Mouse (Mus musculus) hindbrain, postnatal 0 days (tissue): ENCODE measurements at regions not wholly inside any gene's neighbourhood (a gene's known extent, or its start where the extent isn't known, plus 50 kb on each side); places are given as distances from the start of the nearest gene placed in this dataset.

Experiments used
- ATAC-seq: fragments of 200-750 bp; cut with Nextera tagmentation; 2 replicates; pipeline ENCODE4 v1.8.0; 2017; ENCODE audit warnings: mild to moderate bottlenecking, moderate TSS enrichment, moderate library complexity
- DNase-seq: peaks from one replicate; pipeline ENCODE4 v3.0.0-alpha.2; 2015; ENCODE audit warnings: low spot score
- H3K27ac ChIP-seq: fragments of 300-500 bp; sonication (generic); 2 replicates; pipeline ENCODE4 v1.5.1; 2014; ENCODE audit warnings: mild to moderate bottlenecking
- H3K27me3 ChIP-seq: fragments of 300-500 bp; sonication (generic); 2 replicates; pipeline ENCODE4 v1.6.1; 2014; ENCODE audit warnings: low read length, mixed read lengths; ENCODE audit not compliant: insufficient read depth
- H3K36me3 ChIP-seq: fragments of 300-500 bp; sonication (generic); 2 replicates; pipeline ENCODE4 v1.6.1; 2014; ENCODE audit warnings: low read length, mixed read lengths; ENCODE audit not compliant: insufficient read depth
- H3K4me1 ChIP-seq: fragments of 300-500 bp; sonication (generic); 2 replicates; pipeline ENCODE4 v1.6.1; 2014; ENCODE audit warnings: antibody characterized with exemption, low read length, mixed read lengths; ENCODE audit not compliant: insufficient read depth
- H3K4me2 ChIP-seq: fragments of 300-500 bp; sonication (generic); 2 replicates; pipeline ENCODE4 v1.6.1; 2014; ENCODE audit warnings: low read depth, mild to moderate bottlenecking, low read length, moderate library complexity, mixed read lengths
- H3K4me3 ChIP-seq: fragments of 300-500 bp; sonication (generic); 2 replicates; pipeline ENCODE4 v1.5.1; 2014; ENCODE audit warnings: low read length
- H3K9ac ChIP-seq: fragments of 300-500 bp; sonication (generic); replicated peaks from 2 replicates; pipeline ENCODE4 v1.6.1; 2014; ENCODE audit warnings: mild to moderate bottlenecking, low read length, moderate library complexity, mixed read lengths
- H3K9me3 ChIP-seq: fragments of 300-500 bp; sonication (generic); 2 replicates; pipeline ENCODE4 v1.6.1; 2016; ENCODE audit warnings: low read length, mixed read lengths
- CTCF ChIP-seq: IDR thresholded peaks from 2 replicates; pipeline ENCODE4 v1.5.1; 2016; ENCODE audit warnings: antibody characterized with exemption, control low read depth, low read depth
- WGBS: fragments of 180-500 bp; shearing (Covaris S2); extraction: QIAGEN DNeasy Blood & Tissue Kit; methylation state at CpG from one replicate; pipeline ENCODE4 v1.1.7; 2014; 5-methylcytosine and 5-hydroxymethylcytosine counted together

- ATAC-seq (no peak), DNase-seq (no peak)
- H3K36me3 ChIP-seq: no peaks in the 10 kb centered on the region
- no peaks in the 10 kb centered on the region for H3K27me3 ChIP-seq
- TF ChIP-seq CTCF: no peak
- H3K9me3 ChIP-seq: no peaks in the 10 kb centered on the region
- H3K27ac ChIP-seq: no peak overlapping the region
- WGBS: 92% methylated on average over 10 of the region's 10 CpGs
- no peaks in the 10 kb centered on the region for H3K4me1 ChIP-seq
- H3K9ac ChIP-seq: no peak overlapping the region
- H3K4me2 ChIP-seq: no peak overlapping the region
- no peak overlapping the region for H3K4me3 ChIP-seq
These were observed 109.9 kb upstream of the Mbnl2 start for GRCm38 (mm10) chr14:120165496-120166045.

DNA sequence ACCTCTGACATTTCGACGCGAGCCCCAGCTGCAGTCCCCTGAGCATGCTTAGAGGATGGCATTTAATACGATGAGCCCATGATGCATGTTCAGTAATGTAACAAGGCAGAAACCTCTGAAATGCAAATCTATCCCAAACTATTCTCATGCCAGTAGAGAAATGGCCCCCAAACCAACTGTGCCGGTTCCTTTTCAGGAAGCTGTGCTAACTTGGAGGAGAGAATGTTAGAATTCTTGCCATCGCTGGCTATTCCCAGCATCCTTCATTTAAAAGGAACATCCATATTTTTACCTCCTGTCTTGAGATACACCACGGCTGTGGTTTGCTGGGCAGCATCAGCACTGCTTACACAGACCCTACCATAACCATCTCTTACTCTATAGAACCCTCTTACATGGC, 104.7 kb upstream of the Mbnl2 start:
- no peak overlapping the region for H3K27ac ChIP-seq
- no peak for TF ChIP-seq CTCF
- H3K4me3 ChIP-seq: no peak overlapping the region
- ATAC-seq (no peak), DNase-seq (no peak)
- H3K9me3 ChIP-seq: no peaks in the 10 kb centered on the region
- WGBS: 72% methylated on average over 7 of the region's 7 CpGs
- no peaks in the 10 kb centered on the region for H3K27me3 ChIP-seq
- H3K9ac ChIP-seq: no peak overlapping the region
- no peaks in the 10 kb centered on the region for H3K36me3 ChIP-seq
- H3K4me2 ChIP-seq: no peak overlapping the region
- no peaks in the 10 kb centered on the region for H3K4me1 ChIP-seq

GRCm38 (mm10) chr14:120172058-120172457, 103.4 kb upstream of the Mbnl2 start:
- TF ChIP-seq CTCF: no peak
- Histone ChIP-seq H3K9ac (no peak overlapping the region), H3K4me2 (no peak overlapping the region), H3K36me3 (no peaks in the 10 kb centered on the region), H3K4me1 (no peaks in the 10 kb centered on the region), H3K4me3 (no peak overlapping the region), H3K27ac (no peak overlapping the region), H3K9me3 (no peaks in the 10 kb centered on the region), H3K27me3 (no peaks in the 10 kb centered on the region)
- ATAC-seq: no peak
- DNase-seq: no peak
- WGBS: 87% methylated on average over 4 of the region's 4 CpGs

DNA sequence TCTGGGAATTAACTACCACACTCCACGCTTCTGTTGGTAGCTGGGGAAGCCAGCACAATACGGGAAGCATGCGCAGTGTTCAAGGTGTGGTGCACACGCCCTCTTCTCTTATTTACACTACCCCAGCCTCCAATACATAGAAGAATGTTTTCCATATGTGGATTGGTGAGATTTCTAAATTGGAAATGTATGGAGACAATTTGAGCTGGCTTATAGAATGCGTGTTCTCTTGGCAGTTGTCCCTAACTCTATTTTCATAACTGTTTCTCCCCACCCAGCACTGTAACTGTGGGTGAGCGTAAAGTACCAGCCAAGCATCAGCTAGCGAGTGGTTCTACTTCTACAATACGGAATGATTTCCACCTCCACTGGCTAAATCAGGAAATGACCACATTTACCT, 102.6 kb upstream of the Mbnl2 start:
- TF ChIP-seq CTCF: no peak
- 95% methylated on average over 8 of the region's 8 CpGs for WGBS
- no peak for ATAC-seq

DNA sequence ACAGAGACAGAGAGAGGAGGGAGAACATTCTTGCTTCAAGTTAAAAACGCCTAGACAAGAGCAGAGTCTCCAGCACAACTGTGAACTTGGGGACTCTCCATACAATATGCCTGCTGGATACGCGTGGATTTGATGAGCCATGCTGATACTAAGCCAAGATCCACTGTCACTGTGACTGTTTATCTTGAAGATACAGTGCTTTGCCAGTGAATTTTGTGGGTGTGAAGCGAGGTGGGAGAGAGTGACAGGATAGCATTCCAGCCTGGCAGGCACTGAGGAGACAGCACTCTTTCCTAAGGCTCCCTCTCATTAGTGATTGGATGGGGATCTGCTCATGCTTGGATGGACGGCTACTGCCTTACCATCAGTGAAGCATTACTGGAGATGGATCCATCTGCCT, 100.9 kb upstream of the Mbnl2 start:
- DNase-seq (no peak), ATAC-seq (no peak)
- H3K4me2 ChIP-seq: no peak overlapping the region
- H3K9ac ChIP-seq: no peak overlapping the region
- H3K4me1 ChIP-seq: no peaks in the 10 kb centered on the region
- TF ChIP-seq CTCF: no peak
- 73% methylated on average over 5 of the region's 5 CpGs for WGBS
- no peak overlapping the region for H3K27ac ChIP-seq
- no peak overlapping the region for H3K4me3 ChIP-seq
- no peaks in the 10 kb centered on the region for H3K27me3 ChIP-seq
- no peaks in the 10 kb centered on the region for H3K36me3 ChIP-seq
- no peaks in the 10 kb centered on the region for H3K9me3 ChIP-seq

More for the DNA sequence above, 102.6 kb upstream of the Mbnl2 start:
- no peak overlapping the region for H3K4me2 ChIP-seq
- no peaks in the 10 kb centered on the region for H3K36me3 ChIP-seq
- DNase-seq: no peak
- H3K4me3 ChIP-seq: no peak overlapping the region
- H3K27me3 ChIP-seq: no peaks in the 10 kb centered on the region
- H3K9ac ChIP-seq: no peak overlapping the region
- no peaks in the 10 kb centered on the region for H3K9me3 ChIP-seq
- no peaks in the 10 kb centered on the region for H3K4me1 ChIP-seq
- H3K27ac ChIP-seq: no peak overlapping the region

GRCm38 (mm10) chr14:120195218-120195617, 80.3 kb upstream of the Mbnl2 start:
- no peak for TF ChIP-seq CTCF
- no peaks in the 10 kb centered on the region for H3K36me3 ChIP-seq
- H3K27me3 ChIP-seq: no peaks in the 10 kb centered on the region
- no peak for ATAC-seq
- no peaks in the 10 kb centered on the region for H3K9me3 ChIP-seq
- H3K27ac ChIP-seq: no peak overlapping the region
- no peak overlapping the region for H3K4me3 ChIP-seq
- no peak overlapping the region for H3K9ac ChIP-seq
- no peak overlapping the region for H3K4me2 ChIP-seq
- H3K4me1 ChIP-seq: no peaks in the 10 kb centered on the region
- 34% methylated on average over 1 of the region's 1 CpGs for WGBS
- no peak for DNase-seq

DNA sequence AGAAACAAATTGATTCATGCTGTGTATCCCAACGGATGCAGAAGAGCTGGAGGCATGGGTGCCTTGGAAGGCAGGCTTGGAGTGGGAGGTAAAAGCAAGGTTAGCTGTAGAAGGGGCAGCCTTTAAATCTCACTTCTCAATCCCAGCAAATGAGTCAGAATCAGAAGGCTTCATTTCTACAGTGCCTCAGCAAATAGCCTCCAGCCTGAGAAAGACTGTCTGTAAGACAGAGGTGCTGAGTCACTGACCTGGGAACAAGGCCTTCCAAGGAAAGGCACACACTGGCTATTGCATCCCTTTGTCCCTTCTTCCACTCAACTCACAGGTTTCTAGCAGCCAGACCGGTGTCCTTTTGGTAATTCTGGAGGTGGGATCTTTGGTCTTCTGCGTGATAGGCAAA, 63.7 kb upstream of the Mbnl2 start:
- Histone ChIP-seq H3K4me1 (no peaks in the 10 kb centered on the region), H3K27ac (no peak overlapping the region), H3K4me2 (no peak overlapping the region), H3K36me3 (no peaks in the 10 kb centered on the region), H3K9ac (no peak overlapping the region), H3K9me3 (no peaks in the 10 kb centered on the region), H3K27me3 (no peaks in the 10 kb centered on the region), H3K4me3 (no peak overlapping the region)
- 77% methylated on average over 3 of the region's 3 CpGs for WGBS
- no peak for DNase-seq
- TF ChIP-seq CTCF: no peak
- no peak for ATAC-seq
